Mouse (Mus musculus): Measurements from ENCODE around the gene Trim2.
A peak's percentile ranks its signal among the peaks of the same experiment; 100 is the strongest.

Gene Trim2

DNA sequence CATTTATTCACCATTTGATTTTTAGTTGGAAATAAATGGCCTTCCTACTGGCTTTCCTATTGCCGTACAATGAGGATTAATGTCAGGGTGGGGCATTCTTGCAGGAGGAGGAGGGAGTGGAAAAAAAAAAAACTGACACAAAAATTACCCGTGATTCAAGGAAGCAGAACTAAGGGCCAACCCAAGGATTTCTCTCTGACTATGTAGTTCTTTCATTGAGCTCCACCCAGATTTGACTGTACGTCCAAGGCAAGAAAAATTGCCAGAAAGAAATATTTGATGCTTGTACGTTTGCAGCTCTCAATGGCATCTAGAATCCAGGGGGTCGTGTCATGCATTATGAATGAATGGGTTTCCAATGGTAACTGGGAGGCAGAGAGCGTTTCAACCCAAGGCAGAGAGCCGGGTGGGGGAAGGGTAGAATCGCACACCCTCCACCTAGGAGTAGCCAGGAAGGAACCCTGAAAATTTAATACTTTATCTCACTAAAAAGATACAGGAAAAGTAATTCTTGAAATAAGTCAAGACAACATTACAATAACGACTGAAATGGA lies 86.9 kb downstream of the Trim2 start:
- no peak for DNase-seq (ENCODE audit: low spot score)

GRCm38 (mm10) chr3:84219166-84219710 lies 87.4 kb downstream of the Trim2 start:
- no peak for DNase-seq (ENCODE audit: low spot score)

DNA sequence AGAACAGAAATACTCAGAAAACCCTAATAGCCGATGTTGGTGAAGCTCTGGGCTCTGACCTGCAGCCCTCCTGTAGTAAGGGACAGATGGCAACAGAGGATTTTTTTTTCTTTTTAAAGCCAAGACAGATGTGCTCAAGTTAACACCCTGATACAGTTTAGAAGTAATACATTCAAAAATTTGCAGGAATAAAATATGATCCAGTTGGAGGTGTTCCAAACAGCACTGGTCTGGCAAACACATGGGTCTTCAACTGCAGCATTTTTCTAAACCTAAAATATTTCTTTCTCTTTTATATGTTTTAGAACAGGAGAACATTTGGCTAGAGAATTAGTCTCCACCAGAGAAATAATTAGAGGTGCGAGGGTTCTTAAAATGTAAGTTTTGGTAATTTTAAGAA lies 88.2 kb downstream of the Trim2 start:
- no peak for DNase-seq (ENCODE audit: low spot score)

GRCm38 (mm10) chr3:84217961-84218351 lies 88.7 kb downstream of the Trim2 start:
- no peak for DNase-seq (ENCODE audit: low spot score)

DNA sequence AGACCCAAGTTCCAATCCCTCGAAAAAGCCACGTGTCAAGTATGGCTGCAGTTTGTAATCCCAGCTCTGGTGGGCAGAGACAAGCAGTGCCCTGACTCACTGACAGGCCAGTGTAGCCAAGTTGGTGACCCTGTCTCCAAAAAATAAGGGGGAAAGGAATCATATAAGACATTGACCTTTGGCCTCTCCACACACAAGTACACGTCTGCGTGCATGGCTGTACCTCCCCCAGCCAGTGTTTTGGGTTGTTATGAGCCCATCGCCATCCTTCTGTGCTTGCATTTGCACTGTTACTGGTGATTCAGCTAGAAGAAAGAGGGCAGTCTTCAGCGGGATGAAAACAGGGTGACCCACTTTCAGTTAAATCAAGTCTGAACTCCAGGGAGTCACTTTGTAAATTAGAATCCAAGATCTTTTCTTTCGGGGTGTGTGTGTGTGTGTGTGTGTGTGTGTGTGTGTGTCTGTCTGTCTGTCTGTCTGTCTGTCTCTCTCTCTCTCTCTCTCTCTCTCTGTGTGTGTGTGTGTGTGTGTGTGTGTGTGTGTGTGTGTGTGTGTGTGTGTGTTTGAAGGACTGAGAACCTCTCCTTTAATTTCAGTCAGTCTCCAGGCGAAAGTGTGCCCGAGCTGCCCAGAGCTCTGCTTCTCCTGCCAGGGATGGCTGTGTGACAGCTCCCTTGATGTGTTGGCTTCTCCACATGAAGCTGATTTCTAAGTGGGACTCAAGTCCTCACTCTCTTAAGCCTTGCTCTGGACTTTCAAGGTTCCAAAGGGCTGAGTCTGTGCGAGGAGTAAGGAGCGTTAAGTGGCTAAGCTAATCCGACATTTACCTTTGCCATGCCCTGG lies 89.3 kb downstream of the Trim2 start:
- DNase-seq (ENCODE audit: low spot score): no peak

DNA sequence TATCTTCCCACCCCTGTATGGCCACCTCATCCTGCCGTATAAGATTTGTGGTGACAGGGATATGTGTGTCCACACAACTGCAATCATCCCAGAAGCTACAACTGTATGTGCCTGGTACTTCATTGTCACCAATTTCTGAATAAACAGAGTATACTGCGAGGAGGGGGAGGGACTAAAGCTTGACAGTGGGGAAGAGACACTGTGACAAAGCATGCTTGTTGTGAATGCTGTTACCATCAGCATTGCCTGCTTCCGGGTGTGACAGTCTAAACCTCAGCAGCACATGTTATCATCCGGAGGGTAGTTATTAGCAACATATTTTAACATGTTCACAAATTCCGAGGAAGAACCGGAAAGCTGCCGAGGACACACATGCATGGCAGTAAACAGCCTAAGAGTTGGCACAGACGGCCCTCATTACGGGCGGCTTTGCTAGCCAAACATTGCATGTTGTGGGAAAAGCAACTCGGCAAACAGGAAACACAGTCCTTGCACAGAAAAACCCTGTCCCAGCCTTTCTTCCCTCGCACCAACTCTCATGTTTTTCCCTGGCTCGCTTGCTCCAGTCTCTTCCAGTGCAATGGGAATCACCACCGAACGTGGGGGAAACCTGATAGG lies 90.8 kb downstream of the Trim2 start:
- DNase-seq (ENCODE audit: low spot score): no peak

- DNase-seq (ENCODE audit: low spot score): no peak
Observed at GRCm38 (mm10) chr3:84215253-84215652, 91.4 kb downstream of the Trim2 start.

GRCm38 (mm10) chr3:84214501-84214900 lies 92.2 kb downstream of the Trim2 start:
- DNase-seq (ENCODE audit: low spot score): peak; percentile 50

GRCm38 (mm10) chr3:84211340-84211875 lies 95.3 kb downstream of the Trim2 start:
- no peak for DNase-seq (ENCODE audit: low spot score)

DNA sequence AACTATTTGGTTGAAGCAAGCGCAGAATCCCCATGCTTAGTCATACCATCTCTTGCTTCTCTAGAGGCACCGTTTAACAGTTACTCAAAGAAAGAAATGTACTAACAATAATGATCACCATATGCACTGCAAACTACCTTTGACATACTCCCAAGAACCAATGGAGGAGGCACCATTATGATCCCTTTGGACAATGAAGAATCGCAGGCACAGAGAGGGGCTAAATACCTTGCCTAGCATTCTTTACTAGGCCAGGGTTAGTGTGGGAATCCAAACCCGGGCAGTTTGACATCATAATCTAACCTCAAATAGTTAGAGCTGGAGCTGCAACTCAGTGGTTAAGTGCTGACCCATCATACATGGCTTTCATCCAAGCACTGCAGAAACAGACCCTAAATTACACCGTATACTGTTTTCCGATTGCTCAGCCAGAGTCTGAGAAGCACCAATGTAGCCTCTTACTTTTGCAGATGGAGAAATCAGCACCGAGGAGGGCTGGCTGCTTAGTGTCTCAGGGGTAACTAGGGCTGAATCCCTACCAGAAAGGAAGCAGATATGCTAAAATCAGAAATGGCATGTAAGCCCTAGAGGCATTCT lies 97.7 kb downstream of the Trim2 start:
- DNase-seq (ENCODE audit: low spot score): no peak

DNA sequence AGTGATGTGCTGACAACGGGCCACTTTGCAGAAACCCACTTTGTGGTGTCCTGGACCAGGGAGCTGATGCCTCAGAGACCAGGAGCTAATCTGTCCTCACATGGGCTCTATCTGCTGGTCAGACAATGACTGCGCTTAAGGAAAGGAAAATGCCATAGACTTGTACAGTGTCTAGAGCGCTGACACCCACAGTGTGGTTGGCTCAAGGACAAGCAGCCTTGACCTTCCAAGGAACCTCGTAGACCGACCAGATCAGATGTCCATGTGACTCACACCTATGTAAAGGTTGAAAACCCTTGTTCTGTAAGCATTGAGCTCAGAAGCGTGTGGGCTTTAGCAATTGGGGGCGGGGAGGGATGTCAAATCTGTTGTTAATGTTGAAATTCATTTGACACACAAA lies 98.2 kb downstream of the Trim2 start:
- no peak for DNase-seq (ENCODE audit: low spot score)

DNA sequence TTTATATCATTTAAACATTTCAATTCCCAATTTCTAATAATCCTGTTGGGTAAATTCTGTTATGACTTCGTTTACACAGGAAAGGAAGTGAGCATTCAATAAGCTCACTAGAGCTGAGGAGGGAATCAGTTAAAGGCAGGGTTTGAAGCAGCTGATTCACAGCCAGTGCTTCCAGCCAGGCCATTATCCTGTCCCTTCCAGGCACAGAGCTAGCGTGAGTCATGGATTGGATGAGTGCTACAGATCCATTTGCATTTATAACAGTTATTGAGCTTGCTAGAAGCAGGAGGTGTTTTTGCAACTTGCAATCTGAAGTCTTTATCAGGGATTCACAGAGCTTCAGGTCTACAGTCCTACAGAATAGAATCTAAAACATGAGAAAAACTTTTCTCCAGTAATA lies 99.3 kb downstream of the Trim2 start:
- peak; percentile 41 for DNase-seq (ENCODE audit: low spot score)

DNA sequence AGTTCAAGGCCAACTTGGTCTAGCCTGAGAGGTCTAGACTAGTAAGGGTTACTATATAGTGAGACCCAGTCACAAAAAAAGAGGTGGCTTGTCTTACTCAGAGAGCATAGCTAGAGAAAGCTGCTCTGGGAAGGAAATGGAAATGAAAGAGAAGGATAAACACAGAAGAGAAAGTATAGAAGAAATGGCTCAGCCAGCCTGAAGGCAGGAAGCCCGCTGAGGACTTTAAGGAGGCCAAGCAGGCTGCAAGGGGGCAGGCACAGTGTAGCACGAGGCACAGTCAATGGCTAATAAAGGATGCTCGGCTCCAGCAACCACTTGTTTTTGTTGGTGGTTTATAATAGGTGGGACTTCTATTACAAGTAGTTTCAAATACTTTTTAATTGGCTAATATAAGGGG lies 100.6 kb downstream of the Trim2 start:
- DNase-seq (ENCODE audit: low spot score): no peak

- DNase-seq (ENCODE audit: low spot score): no peak
Observed at GRCm38 (mm10) chr3:84205650-84206049, 101.0 kb downstream of the Trim2 start.

- DNase-seq (ENCODE audit: low spot score): no peak
Observed at GRCm38 (mm10) chr3:84204640-84205039, 102.0 kb downstream of the Trim2 start.

DNA sequence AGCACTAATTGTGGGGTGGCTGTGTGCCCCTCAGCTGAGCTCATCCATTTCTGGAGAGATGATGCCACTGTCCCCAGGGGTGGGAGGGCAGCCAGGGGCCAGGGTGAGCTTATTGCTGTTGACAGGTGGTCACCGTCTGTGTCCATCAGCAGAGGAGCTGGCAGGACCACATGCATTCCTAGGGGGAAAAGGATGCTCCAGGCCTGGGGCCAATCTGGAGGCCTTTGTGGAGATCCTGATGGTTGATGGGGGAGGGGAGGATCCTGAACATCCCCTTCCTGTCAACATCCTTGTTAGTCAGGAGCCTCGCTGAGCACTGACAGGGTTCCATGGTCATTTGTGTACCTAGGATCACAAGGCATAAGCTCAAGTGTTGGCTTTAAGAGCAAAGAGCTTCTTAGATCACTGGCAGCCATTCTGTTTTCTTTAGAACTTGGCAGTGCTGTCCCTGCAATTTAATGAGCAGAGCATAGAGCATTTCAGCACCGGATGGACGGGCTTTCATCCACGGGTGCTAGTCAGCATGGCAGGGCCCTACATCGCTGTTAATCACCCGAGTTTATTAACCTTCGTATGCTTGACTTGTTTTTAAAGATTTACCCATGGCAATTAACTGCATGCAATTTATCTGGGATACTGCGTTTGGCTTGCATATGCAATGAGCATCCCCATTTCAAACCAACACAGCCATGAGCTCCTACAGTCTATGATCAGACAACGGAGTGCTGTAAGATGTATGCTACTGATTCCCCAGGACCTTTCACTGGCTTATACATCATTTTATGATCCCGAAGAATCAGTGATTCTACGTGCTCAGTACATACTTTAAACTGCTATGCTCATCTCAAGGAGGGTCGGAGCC lies 105.9 kb downstream of the Trim2 start:
- DNase-seq (ENCODE audit: low spot score): no peak

GRCm38 (mm10) chr3:84199516-84199915 lies 107.2 kb downstream of the Trim2 start:
- no peak for DNase-seq (ENCODE audit: low spot score)

DNA sequence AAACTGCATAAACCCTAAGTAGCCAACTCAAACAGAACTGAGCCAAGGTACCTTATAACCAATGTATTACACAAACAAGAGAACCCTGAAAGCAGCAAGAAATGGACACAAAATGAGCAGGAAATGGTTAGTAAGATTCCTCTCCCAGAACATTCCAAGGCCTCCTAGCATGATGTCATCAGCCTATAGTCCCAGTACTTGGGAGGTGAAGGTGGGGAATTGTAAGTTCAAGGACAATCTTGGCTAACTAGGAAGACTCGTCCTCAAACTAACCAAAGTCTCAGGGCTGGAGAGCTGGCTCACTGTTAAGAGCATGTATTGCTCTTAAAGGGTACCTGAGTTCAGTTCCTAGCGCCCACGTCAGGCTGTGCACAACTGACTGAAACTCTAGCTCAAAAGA lies 108.4 kb downstream of the Trim2 start:
- no peak for DNase-seq (ENCODE audit: low spot score)

- DNase-seq (ENCODE audit: low spot score): no peak
Observed at GRCm38 (mm10) chr3:84193881-84194280, 112.8 kb downstream of the Trim2 start.

DNA sequence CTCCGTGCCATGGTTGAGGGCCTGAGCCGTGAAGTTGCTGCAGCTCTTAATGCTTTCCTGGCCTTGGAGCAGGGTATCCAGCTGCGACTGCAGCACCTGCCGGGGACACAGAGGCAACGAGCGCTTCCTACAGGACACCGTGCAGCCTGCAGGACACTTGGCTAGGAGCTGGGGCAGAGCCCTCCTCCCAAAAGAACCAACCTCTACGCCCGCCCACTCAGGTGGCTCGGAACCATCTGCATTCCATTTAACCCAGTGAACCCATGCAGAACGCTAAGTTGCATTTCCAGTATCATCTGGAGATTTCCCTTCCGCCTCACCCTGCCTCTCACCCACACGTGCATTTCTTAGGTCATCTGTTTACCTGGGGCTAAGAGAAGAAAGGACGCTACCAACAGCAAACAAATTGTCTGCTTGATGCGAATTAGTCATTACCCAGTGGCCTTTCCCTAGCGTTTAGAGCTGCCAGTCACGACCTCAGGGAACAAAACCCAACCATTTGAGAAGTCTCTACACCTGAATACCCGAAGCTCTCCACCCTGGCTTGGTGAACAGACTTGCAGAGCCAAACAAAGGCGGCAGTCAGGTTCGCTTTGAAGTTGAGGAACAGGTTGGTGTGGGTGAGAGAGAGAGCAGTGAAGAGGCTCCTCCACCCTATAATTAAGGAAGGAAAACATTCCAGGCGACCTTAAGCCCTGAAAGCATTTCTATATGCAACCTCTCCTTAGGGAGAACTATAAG lies 115.4 kb downstream of the Trim2 start:
- peak; percentile 46 for DNase-seq (ENCODE audit: low spot score)
